Mouse (Mus musculus): ENCODE results near the gene Parp3. TPM values are rescaled to one million over a fixed set of nuclear protein-coding genes. Genes with fewer than 3 reads are reported as not detected.

Parp3 gene
- polyA plus RNA-seq (2015; fragmentation: Nextera tagmentation; extraction: Ambion mirVana) = 5.8 TPM in 2 replicates

- DNase-seq (ENCODE audit: low spot score) (peak; percentile 98), ATAC-seq (ENCODE audit: low FRiP score, low TSS enrichment) (peak; percentile 98)
- Histone ChIP-seq H3K4me2 (replicated peaks; ENCODE audit: low read depth) (peak within 1 kb of the TSS; percentile 90), H3K36me3 (ENCODE audit: control insufficient read depth, insufficient read depth, low read length) (peaks cover 2% of the 10 kb centered on the region; the same call in 1 of the 2 replicates), H3K4me3 (ENCODE audit: low read depth, low read length) (peak within 1 kb of the TSS; percentile 58), H3K9me3 (ENCODE audit: control insufficient read depth, low read length) (no peaks in the 10 kb centered on the region), H3K4me1 (replicated peaks; ENCODE audit: control insufficient read depth, insufficient read depth) (peaks cover 4% of the 10 kb centered on the region; the same call in 1 of the 2 replicates), H3K27ac (replicated peaks) (peak within 1 kb of the TSS; percentile 83), H3K9ac (ENCODE audit: low read length) (peak within 1 kb of the TSS; percentile 71), H3K27me3 (ENCODE audit: control insufficient read depth, insufficient read depth, low read length) (no peaks in the 10 kb centered on the region)
- TF ChIP-seq CTCF (IDR thresholded peaks at IDR 0.05; ENCODE audit: low read depth) (peak; percentile 98), EP300 (optimal IDR thresholded peaks at IDR 0.05) (no peak)
- 0% methylated on average over 41 of the region's 41 CpGs for WGBS
Measured at GRCm38 (mm10) chr9:106476924-106477484, at the start of gene Parp3. Parp3 (minus strand) TSS chr9:106476949.

GRCm38 (mm10) chr9:106519909-106520308, 43.2 kb upstream of the Parp3 start:
- DNase-seq (ENCODE audit: low spot score) (no peak), ATAC-seq (ENCODE audit: low FRiP score, low TSS enrichment) (no peak)
- H3K27ac ChIP-seq (replicated peaks) = no peak overlapping the region
- no peaks in the 10 kb centered on the region for H3K9me3 ChIP-seq (ENCODE audit: control insufficient read depth, low read length)
- H3K4me3 ChIP-seq (ENCODE audit: low read depth, low read length) = no peak overlapping the region
- TF ChIP-seq EP300 (optimal IDR thresholded peaks at IDR 0.05) = no peak
- TF ChIP-seq CTCF (IDR thresholded peaks at IDR 0.05; ENCODE audit: low read depth) = no peak
- no peak overlapping the region for H3K4me2 ChIP-seq (replicated peaks; ENCODE audit: low read depth)
- H3K4me1 ChIP-seq (replicated peaks; ENCODE audit: control insufficient read depth, insufficient read depth) = no peaks in the 10 kb centered on the region
- no peak overlapping the region for H3K9ac ChIP-seq (ENCODE audit: low read length)
- no peaks in the 10 kb centered on the region for H3K27me3 ChIP-seq (ENCODE audit: control insufficient read depth, insufficient read depth, low read length)
- 76% methylated on average over 8 of the region's 8 CpGs for WGBS
- no peaks in the 10 kb centered on the region for H3K36me3 ChIP-seq (ENCODE audit: control insufficient read depth, insufficient read depth, low read length)

GRCm38 (mm10) chr9:106519433-106519832, 42.7 kb upstream of the Parp3 start:
- Histone ChIP-seq H3K4me3 (ENCODE audit: low read depth, low read length) (no peak overlapping the region), H3K9me3 (ENCODE audit: control insufficient read depth, low read length) (no peaks in the 10 kb centered on the region), H3K36me3 (ENCODE audit: control insufficient read depth, insufficient read depth, low read length) (no peaks in the 10 kb centered on the region), H3K4me2 (replicated peaks; ENCODE audit: low read depth) (no peak overlapping the region), H3K4me1 (replicated peaks; ENCODE audit: control insufficient read depth, insufficient read depth) (no peaks in the 10 kb centered on the region), H3K27me3 (ENCODE audit: control insufficient read depth, insufficient read depth, low read length) (no peaks in the 10 kb centered on the region), H3K27ac (replicated peaks) (no peak overlapping the region), H3K9ac (ENCODE audit: low read length) (no peak overlapping the region)
- no peak for TF ChIP-seq CTCF (IDR thresholded peaks at IDR 0.05; ENCODE audit: low read depth)
- no peak for TF ChIP-seq EP300 (optimal IDR thresholded peaks at IDR 0.05)
- DNase-seq (ENCODE audit: low spot score) = no peak
- WGBS = 64% methylated on average over 2 of the region's 2 CpGs
- no peak for ATAC-seq (ENCODE audit: low FRiP score, low TSS enrichment)

GRCm38 (mm10) chr9:106514273-106514672, 37.5 kb upstream of the Parp3 start, which contains the start of gene Iqcf5:
Iqcf5 (plus strand) TSS chr9:106514573.
- no peaks in the 10 kb centered on the region for H3K27me3 ChIP-seq (ENCODE audit: control insufficient read depth, insufficient read depth, low read length)
- no peaks in the 10 kb centered on the region for H3K4me1 ChIP-seq (replicated peaks; ENCODE audit: control insufficient read depth, insufficient read depth)
- no peak for ATAC-seq (ENCODE audit: low FRiP score, low TSS enrichment)
- no peak within 1 kb of the TSS for H3K27ac ChIP-seq (replicated peaks)
- H3K9ac ChIP-seq (ENCODE audit: low read length) = no peak within 1 kb of the TSS
- H3K36me3 ChIP-seq (ENCODE audit: control insufficient read depth, insufficient read depth, low read length) = no peaks in the 10 kb centered on the region
- no peak within 1 kb of the TSS for H3K4me3 ChIP-seq (ENCODE audit: low read depth, low read length)
- no peak within 1 kb of the TSS for H3K4me2 ChIP-seq (replicated peaks; ENCODE audit: low read depth)
- no peaks in the 10 kb centered on the region for H3K9me3 ChIP-seq (ENCODE audit: control insufficient read depth, low read length)
- no peak for DNase-seq (ENCODE audit: low spot score)
- TF ChIP-seq EP300 (optimal IDR thresholded peaks at IDR 0.05) (no peak), CTCF (IDR thresholded peaks at IDR 0.05; ENCODE audit: low read depth) (no peak)
- 84% methylated on average over 4 of the region's 4 CpGs for WGBS

GRCm38 (mm10) chr9:106513566-106513965, 36.8 kb upstream of the Parp3 start:
- Histone ChIP-seq H3K4me3 (ENCODE audit: low read depth, low read length) (no peak overlapping the region), H3K27ac (replicated peaks) (no peak overlapping the region), H3K9me3 (ENCODE audit: control insufficient read depth, low read length) (no peaks in the 10 kb centered on the region), H3K36me3 (ENCODE audit: control insufficient read depth, insufficient read depth, low read length) (no peaks in the 10 kb centered on the region), H3K27me3 (ENCODE audit: control insufficient read depth, insufficient read depth, low read length) (no peaks in the 10 kb centered on the region), H3K9ac (ENCODE audit: low read length) (no peak overlapping the region), H3K4me1 (replicated peaks; ENCODE audit: control insufficient read depth, insufficient read depth) (no peaks in the 10 kb centered on the region), H3K4me2 (replicated peaks; ENCODE audit: low read depth) (no peak overlapping the region)
- TF ChIP-seq EP300 (optimal IDR thresholded peaks at IDR 0.05) (no peak), CTCF (IDR thresholded peaks at IDR 0.05; ENCODE audit: low read depth) (no peak)
- DNase-seq (ENCODE audit: low spot score) = no peak
- no peak for ATAC-seq (ENCODE audit: low FRiP score, low TSS enrichment)
- 78% methylated on average over 6 of the region's 6 CpGs for WGBS

- no peak for TF ChIP-seq EP300 (optimal IDR thresholded peaks at IDR 0.05)
- TF ChIP-seq CTCF (IDR thresholded peaks at IDR 0.05; ENCODE audit: low read depth) = no peak
- Histone ChIP-seq H3K27ac (replicated peaks) (no peak overlapping the region), H3K36me3 (ENCODE audit: control insufficient read depth, insufficient read depth, low read length) (no peaks in the 10 kb centered on the region), H3K4me1 (replicated peaks; ENCODE audit: control insufficient read depth, insufficient read depth) (no peaks in the 10 kb centered on the region), H3K4me3 (ENCODE audit: low read depth, low read length) (no peak overlapping the region), H3K9ac (ENCODE audit: low read length) (no peak overlapping the region), H3K9me3 (ENCODE audit: control insufficient read depth, low read length) (no peaks in the 10 kb centered on the region), H3K27me3 (ENCODE audit: control insufficient read depth, insufficient read depth, low read length) (no peaks in the 10 kb centered on the region), H3K4me2 (replicated peaks; ENCODE audit: low read depth) (no peak overlapping the region)
- WGBS = 59% methylated on average over 13 of the region's 13 CpGs
- DNase-seq (ENCODE audit: low spot score) (no peak), ATAC-seq (ENCODE audit: low FRiP score, low TSS enrichment) (no peak)
Measured at GRCm38 (mm10) chr9:106512729-106513450, 36.1 kb upstream of the Parp3 start.
